ENCODE assay signal across 10 mouse cellular contexts in the genomic region with DNA sequence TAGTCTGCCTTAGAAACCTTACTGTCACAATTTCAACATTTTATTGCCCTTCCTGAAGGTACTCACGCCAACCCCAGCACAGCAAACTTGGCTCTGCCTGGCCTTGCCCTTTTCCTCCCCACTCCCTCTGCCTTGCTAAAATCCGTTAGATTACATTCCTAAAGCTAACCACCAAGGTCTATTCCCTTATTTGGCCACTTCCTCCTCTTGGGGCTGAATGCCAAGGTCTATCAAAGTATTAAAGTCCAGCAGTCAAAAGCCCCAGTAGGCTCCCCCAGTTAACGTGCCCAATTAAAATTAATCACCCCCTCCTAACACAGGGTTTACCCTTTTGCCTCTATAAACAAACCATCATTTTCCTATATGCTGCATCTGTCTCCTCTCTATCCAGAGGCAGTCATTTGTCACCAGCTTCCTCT. TPM values are rescaled to one million over a fixed set of nuclear protein-coding genes. Genes with fewer than 3 reads are reported as not detected.
DNase-seq lines count a peak whose midpoint lies in the region; ATAC-seq and TF ChIP-seq lines count a peak whose summit lies in the region.
"Had no signal": no experiment of that assay in that cellular context is flagged by ENCODE, and none has a peak within 500 bp of the region (broad histone marks: within the 10 kb centered on the region; RNA-seq: fewer than 3 reads in every experiment).

No protein-coding gene starts in this region.

- no peak overlapping the region for H3K4me3 ChIP-seq in embryonic facial prominence, embryonic 11.5 days (ENCODE audit: low read depth, low read length)
- H3K4me3 ChIP-seq in embryonic facial prominence, embryonic 10.5 days = no peak overlapping the region
- H3K4me3 ChIP-seq in liver, adult 2 months (ENCODE audit: insufficient read depth, low read depth, low read length) = no peak overlapping the region
- H3K4me3 ChIP-seq: gastrocnemius, adult 2 months had no signal

- H3K27me3 ChIP-seq in embryonic facial prominence, embryonic 11.5 days (ENCODE audit: control insufficient read depth, insufficient read depth, low read length) = no peaks in the 10 kb centered on the region
- no peaks in the 10 kb centered on the region for H3K27me3 ChIP-seq in embryonic facial prominence, embryonic 10.5 days (replicated peaks; ENCODE audit: low read depth, poor library complexity, severe bottlenecking)
- H3K27me3 ChIP-seq in liver, adult 2 months (ENCODE audit: control insufficient read depth, insufficient read depth, low read length) = no peaks in the 10 kb centered on the region

- H3K27ac ChIP-seq in embryonic facial prominence, embryonic 11.5 days (replicated peaks; ENCODE audit: low read depth, low read length) = no peak overlapping the region
- no peak overlapping the region; the same call in 1 of the 2 replicates for H3K27ac ChIP-seq in embryonic facial prominence, embryonic 10.5 days (replicated peaks)
- no peak overlapping the region for H3K27ac ChIP-seq in liver, adult 2 months (replicated peaks; ENCODE audit: insufficient read depth, low read depth, low read length)
- H3K27ac ChIP-seq: gastrocnemius, adult 2 months had no signal

- no peak overlapping the region for H3K9ac ChIP-seq in embryonic facial prominence, embryonic 11.5 days (replicated peaks; ENCODE audit: low read length)
- no peak overlapping the region for H3K9ac ChIP-seq in liver, adult 2 months (ENCODE audit: low read depth, low read length)

- 31% methylated on average over 3 of the region's 3 CpGs for WGBS in embryonic facial prominence, embryonic 11.5 days
- WGBS in embryonic facial prominence, embryonic 10.5 days = 27% methylated on average over 3 of the region's 3 CpGs
- 4% methylated on average over 3 of the region's 3 CpGs for WGBS in liver, adult 2 months

- H3K79me2 ChIP-seq in liver, adult 2 months (ENCODE audit: control insufficient read depth, insufficient read depth, low read length) = no peaks in the 10 kb centered on the region

- no peaks in the 10 kb centered on the region for H3K9me3 ChIP-seq in embryonic facial prominence, embryonic 11.5 days (replicated peaks; ENCODE audit: control insufficient read depth, low read length)
- 0 out of 2 replicates have a peak, but pooled peaks cover 8% of the 10 kb centered on the region for H3K9me3 ChIP-seq in embryonic facial prominence, embryonic 10.5 days

- peak; percentile 29 for DNase-seq in embryonic facial prominence, embryonic 11.5 days (ENCODE audit: low spot score)
- DNase-seq in embryonic facial prominence, embryonic 10.5 days (ENCODE audit: low spot score) = no peak
- peak; percentile 20 for DNase-seq in liver, adult 2 months (ENCODE audit: extremely low read depth, low read depth, low spot score)
- DNase-seq in liver = no peak
- peak; percentile 83 for DNase-seq in adrenal gland, postnatal 14 days
- DNase-seq in layer of hippocampus, adult 9-11 months = no peak
- no peak for DNase-seq in layer of hippocampus, adult 8-10 months (ENCODE audit: low spot score in 2 of 2)
- DNase-seq: gastrocnemius, adult 2 months; lung, adult 2 months had no signal

- no peak overlapping the region for H3K4me2 ChIP-seq in embryonic facial prominence, embryonic 11.5 days (ENCODE audit: low read depth, low read length)

- H3K36me3 ChIP-seq in embryonic facial prominence, embryonic 11.5 days (replicated peaks; ENCODE audit: control insufficient read depth, insufficient read depth, low read depth, low read length) = no peaks in the 10 kb centered on the region
- H3K36me3 ChIP-seq in embryonic facial prominence, embryonic 10.5 days (replicated peaks) = no peaks in the 10 kb centered on the region
- no peaks in the 10 kb centered on the region for H3K36me3 ChIP-seq in liver, adult 2 months (ENCODE audit: control insufficient read depth, insufficient read depth, low read length)

- TF ChIP-seq CTCF in liver, adult 2 months (IDR thresholded peaks at IDR 0.05; ENCODE audit: low read depth, low read length) = no peak

- ATAC-seq in embryonic facial prominence, embryonic 11.5 days (replicated peaks; ENCODE audit: insufficient number of reproducible peaks, low FRiP score, low TSS enrichment, low read depth) = no peak
- peak; percentile 73 for ATAC-seq in megakaryocyte-erythroid progenitor cell, adult 5-6 weeks (replicated peaks; ENCODE audit: low FRiP score, low TSS enrichment, poor library complexity, severe bottlenecking)

- no peak for TF ChIP-seq POLR2A in liver, adult 2 months (IDR thresholded peaks at IDR 0.05; ENCODE audit: extremely low read depth, insufficient read depth, low read length)

- H3K4me1 ChIP-seq in embryonic facial prominence, embryonic 11.5 days (ENCODE audit: control insufficient read depth, insufficient read depth, low read length) = no peaks in the 10 kb centered on the region
- peaks cover 18% of the 10 kb centered on the region for H3K4me1 ChIP-seq in embryonic facial prominence, embryonic 10.5 days
- H3K4me1 ChIP-seq in liver, adult 2 months (ENCODE audit: control insufficient read depth, insufficient read depth, low read length) = no peaks in the 10 kb centered on the region

RNA-seq across cellular contexts. Expression of a gene that starts 32.6 kb away (rescaled TPM):
- 125 and 145 TPM in 2 replicates for polyA plus RNA-seq in embryonic facial prominence, embryonic 11.5 days (2014; fragmentation: Nextera tagmentation; extraction: Ambion mirVana)
- polyA plus RNA-seq in embryonic facial prominence, embryonic 10.5 days (2016; fragmentation: Nextera tagmentation; extraction: Ambion mirVana) = 87.4 and 88.4 TPM in 2 replicates
- 29.5 and 32.2 TPM in 2 replicates for total RNA-seq in liver, adult 2 months (2014; rRNA removed)
- polyA plus RNA-seq in liver, adult 2 months (2012; rRNA removed) = 6.7 and 7.0 TPM in 2 replicates
- total RNA-seq in adrenal gland, postnatal 14 days (2021) = 126 and 131 TPM in 2 replicates
- 43.1 and 49.6 TPM in 2 replicates for total RNA-seq in megakaryocyte-erythroid progenitor cell, adult 5-6 weeks (2014; fragmentation: Nextera tagmentation)
- 56.0 and 66.2 TPM in 2 replicates for total RNA-seq in megakaryocyte-erythroid progenitor cell, adult 5-6 weeks (2017)
- total RNA-seq in layer of hippocampus, adult 8-10 months (2022) = 10 to 100 TPM; 54.9 to 72.2 (median 59.0) TPM

RNA-seq across cellular contexts. Expression of a gene that starts 33.0 kb away (rescaled TPM):
- 8.2 and 9.6 TPM in 2 replicates for polyA plus RNA-seq in embryonic facial prominence, embryonic 11.5 days (2014; fragmentation: Nextera tagmentation; extraction: Ambion mirVana)
- 5.9 and 6.6 TPM in 2 replicates for polyA plus RNA-seq in embryonic facial prominence, embryonic 10.5 days (2016; fragmentation: Nextera tagmentation; extraction: Ambion mirVana)
- 9.0 and 9.7 TPM in 2 replicates for total RNA-seq in liver, adult 2 months (2014; rRNA removed)
- 0.65 TPM in 2 replicates for polyA plus RNA-seq in liver, adult 2 months (2012; rRNA removed)
- 19.3 and 20.3 TPM in 2 replicates for total RNA-seq in adrenal gland, postnatal 14 days (2021)
- total RNA-seq in megakaryocyte-erythroid progenitor cell, adult 5-6 weeks (2014; fragmentation: Nextera tagmentation) = 15.7 and 20.7 TPM in 2 replicates
- 18.2 and 25.3 TPM in 2 replicates for total RNA-seq in megakaryocyte-erythroid progenitor cell, adult 5-6 weeks (2017)
- total RNA-seq in layer of hippocampus, adult 8-10 months (2022) = 10 to 100 TPM; 15.6 to 18.9 (median 17.0) TPM

Comparison
In these comparisons a context has a peak if more than half of its experiments do, and no peak if none do; other contexts are left out.
1. DNase-seq: peak in embryonic facial prominence, embryonic 11.5 days (single experiment), liver, adult 2 months (single experiment) and adrenal gland, postnatal 14 days (single experiment); none in embryonic facial prominence, embryonic 10.5 days (single experiment), liver (single experiment), layer of hippocampus, adult 9-11 months (single experiment) and layer of hippocampus, adult 8-10 months (0 of 2).